Mouse (Mus musculus) thymus, adult 2 months (tissue): Measurements from ENCODE around the gene Drd3.

Experiments used
- CTCF ChIP-seq: fragments of 200-500 bp; IDR thresholded peaks from 2 replicates; pipeline ENCODE4 v1.5.1; 2012; ENCODE audit warnings: mild to moderate bottlenecking, control low read depth, low read length, moderate library complexity, borderline replicate concordance; ENCODE audit not compliant: control insufficient read depth, poor library complexity, insufficient read depth; ENCODE audit errors: extremely low read depth
- POLR2A ChIP-seq: fragments of 200-500 bp; IDR thresholded peaks from 2 replicates; pipeline ENCODE4 v1.6.1; 2012; ENCODE audit warnings: mild to moderate bottlenecking, low read length, control low read depth, moderate library complexity; ENCODE audit not compliant: control insufficient read depth, poor library complexity, insufficient read depth; ENCODE audit errors: extremely low read depth

GRCm38 (mm10) chr16:43802466-43802865 lies 48.6 kb downstream of the Drd3 start:
- no peak for TF ChIP-seq POLR2A
- no peak for TF ChIP-seq CTCF
